Mouse (Mus musculus): Measurements from ENCODE around the gene Lrig2. TPM values are rescaled to one million over a fixed set of nuclear protein-coding genes. Genes with fewer than 3 reads are reported as not detected.

Gene Lrig2
- total RNA-seq, 1 experiment: 21.7 TPM

DNA sequence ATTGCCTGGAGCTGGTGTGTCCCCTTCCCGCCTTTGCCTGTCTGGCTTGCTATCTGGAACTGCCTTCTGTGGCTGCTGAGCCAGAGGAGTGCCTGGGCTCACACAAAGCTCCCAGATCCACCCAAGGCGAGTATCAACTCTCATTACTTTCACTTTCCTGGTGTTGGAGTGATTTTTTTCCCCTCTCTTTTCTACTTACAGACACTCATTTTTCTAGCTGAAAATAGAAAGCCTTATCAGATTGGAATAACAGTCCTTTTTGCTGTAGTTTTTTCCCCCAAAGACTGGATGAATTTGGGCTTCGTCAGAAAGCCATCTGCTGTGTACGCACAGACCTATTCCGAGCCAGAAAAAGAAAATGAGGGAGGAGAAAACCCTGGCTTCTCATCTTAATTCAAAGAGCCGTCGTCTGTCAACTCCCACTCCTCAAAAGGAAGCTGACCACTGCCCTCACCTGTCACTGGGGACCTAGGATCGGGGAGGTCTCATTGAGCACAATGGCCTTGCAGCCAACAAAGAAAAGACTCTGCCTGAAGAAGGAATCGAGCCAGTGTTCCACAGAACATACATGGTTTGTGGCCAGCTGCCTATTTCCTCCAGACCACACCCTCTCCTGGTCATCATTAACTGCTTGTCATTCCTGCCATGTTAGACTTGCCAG, 127.9 kb downstream of the Lrig2 start:
- Histone ChIP-seq H3K36me3 (ENCODE audit: control insufficient read depth, insufficient read depth, low read length, poor library complexity, severe bottlenecking) (no peaks in the 10 kb centered on the region), H3K4me1 (ENCODE audit: control insufficient read depth in 2 of 2, insufficient read depth in 2 of 2, low read length in 2 of 2, poor library complexity in 1 of 2) (no peaks in the 10 kb centered on the region), H3K9me3 (ENCODE audit: control insufficient read depth, insufficient read depth, low read depth, low read length) (no peaks in the 10 kb centered on the region), H3K9ac (ENCODE audit: insufficient read depth, low read depth, low read length, poor library complexity, severe bottlenecking) (no peak overlapping the region), H3K4me3 (ENCODE audit: insufficient read depth in 1 of 2, low read depth in 1 of 2, low read length in 2 of 2, poor library complexity in 1 of 2, severe bottlenecking in 1 of 2) (no peak overlapping the region), H3K27ac (ENCODE audit: insufficient read depth, low read depth, low read length, poor library complexity, severe bottlenecking) (no peak overlapping the region)
- no peak for TF ChIP-seq MAFK (IDR thresholded peaks at IDR 0.05; ENCODE audit: insufficient read depth, low read depth, low read length)
- no peak for DNase-seq (ENCODE audit: low read depth, low spot score)
- in situ Hi-C loops (cut with MboI; ENCODE audit: low sequenced_read_pairs in 2 of 2, unreplicated experiment in 2 of 2): no loop called here

DNA sequence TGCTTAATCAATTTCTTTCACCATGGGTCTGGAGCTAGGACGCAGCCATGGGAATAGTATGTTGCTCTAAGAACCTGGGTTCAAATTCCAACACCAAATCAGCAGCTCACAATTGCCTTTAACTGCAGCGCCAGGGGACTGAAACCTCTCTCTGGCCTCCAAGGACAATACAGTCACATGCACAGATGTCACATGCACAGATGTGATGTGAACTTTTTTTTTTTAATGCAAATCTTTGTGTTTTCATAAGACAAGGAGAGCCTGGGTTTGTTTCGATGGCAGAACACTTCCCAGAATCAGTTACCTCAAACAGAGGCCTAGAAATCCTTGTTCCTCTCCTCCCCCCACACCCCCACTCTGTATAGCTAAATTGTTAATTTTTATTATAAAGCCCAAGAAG, 133.5 kb downstream of the Lrig2 start:
- peaks cover 0 to 5% of the 10 kb centered on the region in 2 experiments; a peak in 1 of 4 replicates for H3K4me1 ChIP-seq (ENCODE audit: control insufficient read depth in 2 of 2, insufficient read depth in 2 of 2, low read length in 2 of 2, poor library complexity in 1 of 2)
- no peak overlapping the region for H3K27ac ChIP-seq (ENCODE audit: insufficient read depth, low read depth, low read length, poor library complexity, severe bottlenecking)
- in situ Hi-C loops (cut with MboI; ENCODE audit: low sequenced_read_pairs in 2 of 2, unreplicated experiment in 2 of 2): no loop called here
- no peak for DNase-seq (ENCODE audit: low read depth, low spot score)
- H3K4me3 ChIP-seq (ENCODE audit: insufficient read depth in 1 of 2, low read depth in 1 of 2, low read length in 2 of 2, poor library complexity in 1 of 2, severe bottlenecking in 1 of 2): no peak overlapping the region
- H3K36me3 ChIP-seq (ENCODE audit: control insufficient read depth, insufficient read depth, low read length, poor library complexity, severe bottlenecking): no peaks in the 10 kb centered on the region
- no peak for TF ChIP-seq ZNF384 (IDR thresholded peaks at IDR 0.05; ENCODE audit: low read depth, low read length)
- H3K9ac ChIP-seq (ENCODE audit: insufficient read depth, low read depth, low read length, poor library complexity, severe bottlenecking): no peak overlapping the region
- no peaks in the 10 kb centered on the region for H3K9me3 ChIP-seq (ENCODE audit: control insufficient read depth, insufficient read depth, low read depth, low read length)

DNA sequence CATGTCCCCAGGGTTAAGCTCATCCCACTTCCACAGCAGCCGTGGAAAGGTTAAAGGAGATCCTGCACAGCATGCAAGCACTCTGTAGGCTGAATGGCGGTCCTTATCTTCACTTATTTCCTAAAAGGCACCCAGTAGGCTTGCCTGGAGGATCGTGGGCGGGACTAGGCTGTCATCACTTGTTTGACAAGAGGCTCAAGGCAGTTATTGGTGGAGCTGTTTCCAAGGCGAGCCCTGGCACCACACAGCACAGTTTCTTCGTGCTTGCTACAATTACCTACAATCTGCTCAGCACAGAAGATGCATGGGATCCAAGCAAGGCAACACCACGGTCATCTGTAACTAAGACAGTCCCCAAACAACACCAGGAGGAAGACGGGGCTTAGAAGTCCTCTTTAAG, 137.8 kb downstream of the Lrig2 start:
- Histone ChIP-seq H3K9me3 (ENCODE audit: control insufficient read depth, insufficient read depth, low read depth, low read length) (no peaks in the 10 kb centered on the region), H3K4me1 (ENCODE audit: control insufficient read depth in 2 of 2, insufficient read depth in 2 of 2, low read length in 2 of 2, poor library complexity in 1 of 2) (peaks cover 0 to 5% of the 10 kb centered on the region in 2 experiments; a peak in 1 of 4 replicates), H3K4me3 (ENCODE audit: insufficient read depth in 1 of 2, low read depth in 1 of 2, low read length in 2 of 2, poor library complexity in 1 of 2, severe bottlenecking in 1 of 2) (no peak overlapping the region), H3K27ac (ENCODE audit: insufficient read depth, low read depth, low read length, poor library complexity, severe bottlenecking) (no peak overlapping the region), H3K9ac (ENCODE audit: insufficient read depth, low read depth, low read length, poor library complexity, severe bottlenecking) (no peak overlapping the region), H3K36me3 (ENCODE audit: control insufficient read depth, insufficient read depth, low read length, poor library complexity, severe bottlenecking) (no peaks in the 10 kb centered on the region)
- DNase-seq (ENCODE audit: low read depth, low spot score): no peak
- no peak for TF ChIP-seq MAFK (IDR thresholded peaks at IDR 0.05; ENCODE audit: insufficient read depth, low read depth, low read length)
- TF ChIP-seq CHD2 (IDR thresholded peaks at IDR 0.05; ENCODE audit: low read depth, low read length): no peak
- TF ChIP-seq ZNF384 (IDR thresholded peaks at IDR 0.05; ENCODE audit: low read depth, low read length): no peak
- no peak for TF ChIP-seq HCFC1 (IDR thresholded peaks at IDR 0.05; ENCODE audit: borderline replicate concordance, insufficient read depth, low read length)
- TF ChIP-seq ZC3H11A (IDR thresholded peaks at IDR 0.05; ENCODE audit: borderline replicate concordance, low read depth, low read length): no peak
- in situ Hi-C loops (cut with MboI; ENCODE audit: low sequenced_read_pairs in 2 of 2, unreplicated experiment in 2 of 2): no loop called here

DNA sequence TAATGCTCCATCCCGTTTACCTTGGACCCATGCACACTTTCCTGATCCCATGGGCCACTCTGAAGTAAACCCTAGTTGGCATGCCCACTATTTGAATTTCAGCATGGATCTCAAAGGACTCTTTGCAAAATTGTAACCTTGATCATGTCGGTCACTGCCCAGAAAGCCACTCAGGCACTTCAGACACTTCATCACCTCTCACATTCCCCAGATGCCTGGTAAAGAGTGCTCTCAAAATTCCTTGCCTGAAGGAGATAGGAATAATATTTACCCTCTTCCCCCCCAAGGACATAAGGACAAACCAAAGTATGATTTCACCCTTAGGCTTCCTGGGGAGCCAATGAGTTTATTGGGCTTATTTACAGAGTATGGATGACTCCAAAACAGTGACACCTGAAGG, 139.3 kb downstream of the Lrig2 start:
- no peak for TF ChIP-seq ZC3H11A (IDR thresholded peaks at IDR 0.05; ENCODE audit: borderline replicate concordance, low read depth, low read length)
- TF ChIP-seq HCFC1 (IDR thresholded peaks at IDR 0.05; ENCODE audit: borderline replicate concordance, insufficient read depth, low read length): no peak
- no peak for TF ChIP-seq MAFK (IDR thresholded peaks at IDR 0.05; ENCODE audit: insufficient read depth, low read depth, low read length)
- DNase-seq (ENCODE audit: low read depth, low spot score): no peak
- in situ Hi-C loops (cut with MboI; ENCODE audit: low sequenced_read_pairs in 2 of 2, unreplicated experiment in 2 of 2): no loop called here
- Histone ChIP-seq H3K27ac (ENCODE audit: insufficient read depth, low read depth, low read length, poor library complexity, severe bottlenecking) (no peak overlapping the region), H3K9me3 (ENCODE audit: control insufficient read depth, insufficient read depth, low read depth, low read length) (no peaks in the 10 kb centered on the region), H3K4me3 (ENCODE audit: insufficient read depth in 1 of 2, low read depth in 1 of 2, low read length in 2 of 2, poor library complexity in 1 of 2, severe bottlenecking in 1 of 2) (no peak overlapping the region), H3K4me1 (ENCODE audit: control insufficient read depth in 2 of 2, insufficient read depth in 2 of 2, low read length in 2 of 2, poor library complexity in 1 of 2) (peaks cover 0 to 2% of the 10 kb centered on the region in 2 experiments; a peak in 1 of 4 replicates), H3K36me3 (ENCODE audit: control insufficient read depth, insufficient read depth, low read length, poor library complexity, severe bottlenecking) (no peaks in the 10 kb centered on the region), H3K9ac (ENCODE audit: insufficient read depth, low read depth, low read length, poor library complexity, severe bottlenecking) (no peak overlapping the region)

DNA sequence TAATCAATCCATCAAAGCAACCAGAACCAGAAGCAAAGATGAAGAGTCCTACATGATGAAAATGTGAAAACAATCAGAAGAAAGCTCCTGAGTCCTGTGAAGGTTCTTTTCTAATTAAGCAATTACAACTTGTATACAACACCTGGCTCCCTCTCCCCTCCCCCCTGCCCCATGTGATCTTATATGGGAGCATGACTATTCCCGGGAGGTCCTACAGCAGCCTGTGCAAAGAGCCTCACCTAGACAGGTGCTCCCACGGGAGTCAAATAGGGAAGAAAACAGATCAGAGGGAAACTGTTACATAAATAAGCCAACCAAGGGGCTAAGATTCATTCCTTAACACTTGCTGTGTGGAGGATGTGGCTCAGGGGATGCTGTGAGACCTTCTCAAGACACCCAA, 143.8 kb downstream of the Lrig2 start:
- Histone ChIP-seq H3K9ac (ENCODE audit: insufficient read depth, low read depth, low read length, poor library complexity, severe bottlenecking) (no peak overlapping the region), H3K4me3 (ENCODE audit: insufficient read depth in 1 of 2, low read depth in 1 of 2, low read length in 2 of 2, poor library complexity in 1 of 2, severe bottlenecking in 1 of 2) (no peak overlapping the region), H3K9me3 (ENCODE audit: control insufficient read depth, insufficient read depth, low read depth, low read length) (no peaks in the 10 kb centered on the region), H3K36me3 (ENCODE audit: control insufficient read depth, insufficient read depth, low read length, poor library complexity, severe bottlenecking) (no peaks in the 10 kb centered on the region), H3K27ac (ENCODE audit: insufficient read depth, low read depth, low read length, poor library complexity, severe bottlenecking) (no peak overlapping the region), H3K4me1 (ENCODE audit: control insufficient read depth in 2 of 2, insufficient read depth in 2 of 2, low read length in 2 of 2, poor library complexity in 1 of 2) (no peaks in the 10 kb centered on the region)
- in situ Hi-C loops (cut with MboI; ENCODE audit: low sequenced_read_pairs in 2 of 2, unreplicated experiment in 2 of 2): no loop called here
- no peak for DNase-seq (ENCODE audit: low read depth, low spot score)
- TF ChIP-seq CHD2 (IDR thresholded peaks at IDR 0.05; ENCODE audit: low read depth, low read length): no peak
